16 mouse cellular contexts compared by ENCODE assay signal in genomic region chr2:153594998-153595397, GRCm38 (mm10).
"Had no signal": no experiment of that assay in that cellular context is flagged by ENCODE, and none has a peak within 500 bp of the region (broad histone marks: within the 10 kb centered on the region; RNA-seq: fewer than 3 reads in every experiment).

No protein-coding gene starts in this region.

- H3K9me3 ChIP-seq: lung, embryonic 15.5 days; megakaryocyte, embryonic 14.5 days; midbrain, embryonic 13.5 days; midbrain, embryonic 15.5 days; neural tube, embryonic 12.5 days; stomach, embryonic 15.5 days had no signal

- H3K27ac ChIP-seq: lung, embryonic 15.5 days; macrophage; midbrain, embryonic 13.5 days; midbrain, embryonic 15.5 days; neural tube, embryonic 12.5 days; stomach, embryonic 15.5 days; stomach, postnatal 0 days had no signal

- H3K4me3 ChIP-seq: lung, embryonic 15.5 days; megakaryocyte, embryonic 14.5 days; midbrain, embryonic 13.5 days; midbrain, embryonic 15.5 days; neural tube, embryonic 12.5 days; stomach, embryonic 15.5 days had no signal

- H3K27me3 ChIP-seq: lung, embryonic 15.5 days; midbrain, embryonic 13.5 days; midbrain, embryonic 15.5 days; neural tube, embryonic 12.5 days; stomach, embryonic 15.5 days had no signal

- H3K4me1 ChIP-seq: stomach, embryonic 15.5 days had no signal

- DNase-seq: liver, postnatal 0 days; lung, adult 2 months; lung, postnatal 14 days; lung, postnatal 36 days; right cerebral cortex, postnatal 14 days; thymus, adult 2 months; thymus, postnatal 25 days; thymus, postnatal 4 days had no signal

- H3K36me3 ChIP-seq: lung, embryonic 15.5 days; midbrain, embryonic 13.5 days; midbrain, embryonic 15.5 days; neural tube, embryonic 12.5 days; stomach, embryonic 15.5 days had no signal

- H3K9ac ChIP-seq: liver, postnatal 0 days; lung, embryonic 15.5 days; midbrain, embryonic 13.5 days; midbrain, embryonic 15.5 days; neural tube, embryonic 12.5 days; stomach, embryonic 15.5 days had no signal
